Mouse (Mus musculus) liver, postnatal 0 days (tissue): ENCODE data around the gene Plekho1. TPM values are rescaled to one million over a fixed set of nuclear protein-coding genes. Genes with fewer than 3 reads are reported as not detected.

Experiments used
- ATAC-seq: fragments of 200-750 bp; cut with Nextera tagmentation; 2 replicates; pipeline ENCODE4 v1.8.0; 2017; ENCODE audit warnings: mild to moderate bottlenecking, moderate library complexity
- DNase-seq: peaks from one replicate; pipeline ENCODE4 v3.0.0-alpha.2; 2016
- H3K27ac ChIP-seq: fragments of 300-500 bp; sonication (generic); 2 replicates; pipeline ENCODE4 v1.5.1; 2014; ENCODE audit warnings: antibody characterized with exemption, moderate library complexity, mild to moderate bottlenecking, low read depth
- H3K27me3 ChIP-seq: fragments of 300-500 bp; sonication (generic); 2 replicates; pipeline ENCODE4 v1.6.1; 2014; ENCODE audit warnings: low read length, control low read depth, mixed read lengths; ENCODE audit not compliant: insufficient read depth
- H3K36me3 ChIP-seq: fragments of 300-500 bp; sonication (generic); replicated peaks from 2 replicates; pipeline ENCODE4 v1.6.1; 2014; ENCODE audit warnings: mild to moderate bottlenecking, control low read depth, low read length, moderate library complexity, mixed read lengths; ENCODE audit not compliant: insufficient read depth
- H3K4me1 ChIP-seq: fragments of 300-500 bp; sonication (generic); 2 replicates; pipeline ENCODE4 v1.6.1; 2014; ENCODE audit warnings: antibody characterized with exemption, mild to moderate bottlenecking, control low read depth; ENCODE audit not compliant: insufficient read depth
- H3K4me2 ChIP-seq: fragments of 300-500 bp; sonication (generic); 2 replicates; pipeline ENCODE4 v1.6.1; 2014; ENCODE audit warnings: low read depth, mild to moderate bottlenecking, low read length, moderate library complexity, mixed read lengths
- H3K4me3 ChIP-seq: fragments of 300-500 bp; sonication (generic); 2 replicates; pipeline ENCODE4 v1.5.1; 2014; ENCODE audit warnings: low read depth, low read length
- H3K9ac ChIP-seq: fragments of 300-500 bp; sonication (generic); replicated peaks from 2 replicates; pipeline ENCODE4 v1.6.1; 2014; ENCODE audit warnings: mild to moderate bottlenecking, moderate library complexity
- H3K9me3 ChIP-seq: fragments of 300-500 bp; sonication (generic); 2 replicates; pipeline ENCODE4 v1.6.1; 2016; ENCODE audit warnings: mild to moderate bottlenecking, control low read depth, low read length, mixed read lengths
- CTCF ChIP-seq: sonication (generic); IDR thresholded peaks from 2 replicates; pipeline ENCODE4 v1.5.1; 2016; ENCODE audit warnings: antibody characterized with exemption, low read depth
- EP300 ChIP-seq: IDR thresholded peaks from 2 replicates; pipeline ENCODE4 v1.6.1; 2016; ENCODE audit warnings: antibody characterized with exemption, low read depth, mild to moderate bottlenecking
- WGBS: fragments of 180-500 bp; shearing (Covaris S2); extraction: QIAGEN DNeasy Blood & Tissue Kit; methylation state at CpG from one replicate; pipeline ENCODE4 v1.1.7; 2014; ENCODE audit not compliant: insufficient replicate concordance; 5-methylcytosine and 5-hydroxymethylcytosine counted together
- polyA plus RNA-seq: library from polyadenylated mRNA; unstranded; fragments of >200 nt; fragmentation: Nextera tagmentation; extraction: Ambion mirVana; gene quantifications from 2 replicates; pipeline ENCODE4 v1.2.1, GENCODE M21; 2015

The Plekho1 gene
- polyA plus RNA-seq, 1 experiment from 2014 or later: 11.7 TPM

GRCm38 (mm10) chr3:96017461-96017860, 21.7 kb upstream of the Plekho1 start:
- Histone ChIP-seq H3K4me1 (peaks cover 3% of the 10 kb centered on the region; the same call in 1 of the 2 replicates), H3K9me3 (no peaks in the 10 kb centered on the region), H3K27me3 (no peaks in the 10 kb centered on the region), H3K9ac (no peak overlapping the region), H3K4me2 (no peak overlapping the region), H3K36me3 (peaks cover 4% of the 10 kb centered on the region; the same call in 1 of the 2 replicates), H3K4me3 (no peak overlapping the region), H3K27ac (no peak overlapping the region)
- 56% methylated on average over 5 of the region's 5 CpGs for WGBS
- no peak for TF ChIP-seq EP300
- TF ChIP-seq CTCF: 0 out of 2 replicates have a peak, but pooled peaks have one; percentile 3
- DNase-seq (no peak), ATAC-seq (no peak)

GRCm38 (mm10) chr3:96016257-96016889, 20.6 kb upstream of the Plekho1 start:
- H3K27ac ChIP-seq: no peak overlapping the region
- no peak for DNase-seq
- TF ChIP-seq EP300 (no peak), CTCF (no peak)
- no peaks in the 10 kb centered on the region for H3K27me3 ChIP-seq
- WGBS: 91% methylated on average over 2 of the region's 2 CpGs
- H3K36me3 ChIP-seq: peaks cover 4% of the 10 kb centered on the region; the same call in 1 of the 2 replicates
- H3K4me3 ChIP-seq: no peak overlapping the region
- no peak overlapping the region for H3K4me2 ChIP-seq
- H3K9ac ChIP-seq: no peak overlapping the region
- peaks cover 1% of the 10 kb centered on the region; the same call in 1 of the 2 replicates for H3K4me1 ChIP-seq
- no peaks in the 10 kb centered on the region for H3K9me3 ChIP-seq
- no peak for ATAC-seq

- DNase-seq (no peak), ATAC-seq (no peak)
- Histone ChIP-seq H3K4me1 (no peaks in the 10 kb centered on the region; the same call in 1 of the 2 replicates), H3K36me3 (peaks cover 4% of the 10 kb centered on the region; the same call in 1 of the 2 replicates), H3K27ac (no peak overlapping the region), H3K9me3 (no peaks in the 10 kb centered on the region), H3K4me3 (no peak overlapping the region), H3K9ac (no peak overlapping the region), H3K27me3 (no peaks in the 10 kb centered on the region), H3K4me2 (no peak overlapping the region)
- WGBS: 75% methylated on average over 2 of the region's 2 CpGs
- TF ChIP-seq CTCF (no peak), EP300 (no peak)
Measured at GRCm38 (mm10) chr3:96015681-96016080, 19.9 kb upstream of the Plekho1 start.

GRCm38 (mm10) chr3:96012805-96013204, 17.0 kb upstream of the Plekho1 start:
- H3K27ac ChIP-seq: no peak overlapping the region
- 72% methylated on average over 5 of the region's 5 CpGs for WGBS
- H3K9ac ChIP-seq: no peak overlapping the region
- ATAC-seq (peak; percentile 27; the same call in 1 of the 2 replicates), DNase-seq (no peak)
- H3K36me3 ChIP-seq: no peaks in the 10 kb centered on the region
- no peak for TF ChIP-seq CTCF
- no peak for TF ChIP-seq EP300
- H3K4me2 ChIP-seq: no peak overlapping the region
- H3K4me1 ChIP-seq: no peaks in the 10 kb centered on the region; the same call in 1 of the 2 replicates
- H3K4me3 ChIP-seq: no peak overlapping the region
- H3K9me3 ChIP-seq: no peaks in the 10 kb centered on the region
- H3K27me3 ChIP-seq: no peaks in the 10 kb centered on the region

GRCm38 (mm10) chr3:96008463-96008862, 12.7 kb upstream of the Plekho1 start:
- TF ChIP-seq CTCF (no peak), EP300 (no peak)
- no peak for ATAC-seq

GRCm38 (mm10) chr3:96001560-96001959, 5.8 kb upstream of the Plekho1 start:
- no peaks in the 10 kb centered on the region for H3K9me3 ChIP-seq
- H3K27me3 ChIP-seq: no peaks in the 10 kb centered on the region
- ATAC-seq: no peak
- H3K4me3 ChIP-seq: no peak overlapping the region
- WGBS: 92% methylated on average over 1 of the region's 1 CpGs
- DNase-seq: no peak
- no peak overlapping the region for H3K27ac ChIP-seq
- no peak overlapping the region for H3K9ac ChIP-seq
- no peak for TF ChIP-seq EP300
- no peak for TF ChIP-seq CTCF
- H3K4me2 ChIP-seq: no peak overlapping the region
- H3K4me1 ChIP-seq: peaks cover 15% of the 10 kb centered on the region
- no peaks in the 10 kb centered on the region for H3K36me3 ChIP-seq

More at GRCm38 (mm10) chr3:96008463-96008862, 12.7 kb upstream of the Plekho1 start:
- no peak overlapping the region for H3K4me2 ChIP-seq
- no peak overlapping the region for H3K9ac ChIP-seq
- DNase-seq: no peak
- H3K27ac ChIP-seq: no peak overlapping the region
- H3K27me3 ChIP-seq: no peaks in the 10 kb centered on the region
- no peaks in the 10 kb centered on the region for H3K36me3 ChIP-seq
- no peak overlapping the region for H3K4me3 ChIP-seq
- H3K4me1 ChIP-seq: no peaks in the 10 kb centered on the region
- no peaks in the 10 kb centered on the region for H3K9me3 ChIP-seq
- 77% methylated on average over 6 of the region's 6 CpGs for WGBS
